Mouse (Mus musculus) kidney, postnatal 10 days (tissue): ENCODE results near the gene Capzb.

Source experiments
- DNase-seq: peaks from one replicate; pipeline ENCODE4 v3.0.0; 2021; ENCODE audit warnings: mixed read lengths

The Capzb gene

DNA sequence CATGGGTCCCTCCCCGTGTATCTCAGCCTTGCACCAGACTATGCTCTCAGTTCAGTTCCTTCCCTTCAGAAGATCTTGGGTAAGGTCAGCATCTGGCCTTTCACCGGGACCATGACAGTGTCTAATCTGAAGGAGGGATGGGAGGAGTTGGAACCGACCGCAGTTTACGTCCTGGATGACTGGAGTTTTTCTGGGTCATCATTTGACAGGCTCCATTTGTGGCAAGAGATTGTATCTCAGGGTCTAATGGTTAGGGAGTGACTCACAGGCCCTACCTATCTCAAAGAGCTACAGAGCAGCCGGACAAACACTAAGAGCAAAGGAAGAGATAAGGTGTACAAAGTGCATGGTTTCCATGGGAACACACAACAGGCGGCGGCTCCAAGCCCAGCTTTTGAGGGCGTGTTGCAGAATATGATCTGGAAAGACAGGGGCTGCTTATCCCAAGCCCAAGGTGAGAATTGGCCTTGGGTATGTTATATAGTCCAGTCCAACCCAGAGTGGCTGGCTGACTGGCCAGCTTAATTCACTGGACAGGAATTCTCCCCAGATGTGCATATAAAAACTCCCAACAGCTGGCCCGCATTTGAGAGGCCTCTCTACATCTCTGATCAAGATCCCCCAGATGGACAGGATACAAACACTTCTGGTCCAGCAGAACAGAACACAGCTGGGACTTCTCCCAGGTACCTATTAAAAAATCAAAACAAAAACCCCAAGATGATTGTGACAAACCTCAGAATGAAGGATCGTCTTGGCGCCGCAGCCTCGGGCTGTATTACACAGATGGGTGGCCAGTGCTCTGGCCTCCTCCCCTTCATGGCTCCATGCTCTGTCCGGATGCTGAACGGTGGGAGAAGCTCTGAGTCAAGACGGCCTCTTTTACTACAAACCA, 12.7 kb upstream of the Capzb start:
- DNase-seq: peak; percentile 41

DNA sequence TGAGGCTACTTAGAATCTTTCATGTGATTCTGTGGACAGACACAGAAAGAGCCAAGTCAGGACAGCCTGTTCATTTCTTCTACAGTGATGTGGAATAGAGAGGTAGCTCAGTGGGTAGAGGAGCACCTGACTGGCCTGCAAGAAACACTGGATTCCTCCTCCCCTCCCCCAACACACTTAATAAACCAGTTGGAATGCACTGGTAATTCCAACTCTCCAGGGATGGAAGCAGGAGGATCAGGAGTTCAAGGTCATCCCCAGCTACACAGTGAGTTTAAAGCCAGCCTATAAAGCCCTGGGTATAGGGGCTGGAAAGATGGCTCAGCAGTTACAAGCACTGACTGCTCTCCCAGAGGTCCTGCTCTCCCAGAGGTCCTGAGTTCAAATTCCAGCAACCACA, 10.2 kb upstream of the Capzb start:
- DNase-seq: no peak

DNA sequence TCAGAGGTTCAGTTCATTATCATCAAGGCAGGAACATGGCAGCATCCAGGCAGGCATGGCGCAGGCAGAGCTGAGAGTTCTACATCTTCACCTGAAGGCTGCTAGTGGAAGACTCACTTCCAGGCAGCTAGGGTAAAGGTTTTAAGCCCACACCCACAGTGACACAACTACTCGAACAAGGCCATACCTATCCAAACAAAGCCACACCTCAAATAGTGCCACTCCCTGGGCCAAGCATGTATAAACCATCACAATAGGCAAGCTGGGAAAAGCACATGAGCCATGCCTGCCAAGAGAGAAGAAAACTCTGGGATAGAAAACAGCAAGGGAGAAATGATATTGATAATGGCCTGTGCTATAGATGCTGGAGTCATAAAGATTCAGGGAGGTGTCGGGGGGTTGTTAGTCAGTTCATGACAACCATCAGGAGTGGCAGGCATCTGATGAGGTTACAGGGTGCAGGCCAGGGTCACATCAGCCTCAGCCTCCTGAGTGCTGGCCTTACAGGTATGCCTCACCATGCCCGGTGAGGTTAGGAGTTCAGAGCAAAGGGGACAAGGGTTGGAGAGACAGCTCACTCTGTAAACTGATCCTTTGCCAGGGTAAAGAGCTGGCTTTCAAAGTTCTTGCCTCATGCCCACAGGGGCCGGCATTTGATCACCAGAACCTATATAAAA, 6.8 kb upstream of the Capzb start:
- DNase-seq: no peak

DNA sequence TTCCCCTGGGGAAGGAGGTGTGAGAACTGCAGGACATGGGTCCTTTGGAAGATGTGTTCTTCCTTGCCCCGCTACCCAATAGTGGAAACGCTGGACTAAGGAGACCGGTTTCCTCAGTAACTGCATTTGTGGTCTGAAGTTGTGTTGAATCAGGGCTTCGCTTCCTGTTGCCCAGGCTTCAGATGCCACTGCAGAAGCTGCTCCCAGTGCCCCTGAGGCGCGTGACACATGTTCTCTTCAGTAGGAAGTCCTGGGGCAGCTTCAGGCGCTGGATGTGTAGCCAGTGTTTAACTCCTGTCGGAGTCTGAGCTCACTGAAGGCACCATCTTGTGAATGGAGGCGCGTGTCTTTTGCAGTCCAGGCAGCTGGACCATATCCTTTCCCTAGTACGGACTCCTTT, 4.8 kb upstream of the Capzb start:
- DNase-seq: no peak

DNA sequence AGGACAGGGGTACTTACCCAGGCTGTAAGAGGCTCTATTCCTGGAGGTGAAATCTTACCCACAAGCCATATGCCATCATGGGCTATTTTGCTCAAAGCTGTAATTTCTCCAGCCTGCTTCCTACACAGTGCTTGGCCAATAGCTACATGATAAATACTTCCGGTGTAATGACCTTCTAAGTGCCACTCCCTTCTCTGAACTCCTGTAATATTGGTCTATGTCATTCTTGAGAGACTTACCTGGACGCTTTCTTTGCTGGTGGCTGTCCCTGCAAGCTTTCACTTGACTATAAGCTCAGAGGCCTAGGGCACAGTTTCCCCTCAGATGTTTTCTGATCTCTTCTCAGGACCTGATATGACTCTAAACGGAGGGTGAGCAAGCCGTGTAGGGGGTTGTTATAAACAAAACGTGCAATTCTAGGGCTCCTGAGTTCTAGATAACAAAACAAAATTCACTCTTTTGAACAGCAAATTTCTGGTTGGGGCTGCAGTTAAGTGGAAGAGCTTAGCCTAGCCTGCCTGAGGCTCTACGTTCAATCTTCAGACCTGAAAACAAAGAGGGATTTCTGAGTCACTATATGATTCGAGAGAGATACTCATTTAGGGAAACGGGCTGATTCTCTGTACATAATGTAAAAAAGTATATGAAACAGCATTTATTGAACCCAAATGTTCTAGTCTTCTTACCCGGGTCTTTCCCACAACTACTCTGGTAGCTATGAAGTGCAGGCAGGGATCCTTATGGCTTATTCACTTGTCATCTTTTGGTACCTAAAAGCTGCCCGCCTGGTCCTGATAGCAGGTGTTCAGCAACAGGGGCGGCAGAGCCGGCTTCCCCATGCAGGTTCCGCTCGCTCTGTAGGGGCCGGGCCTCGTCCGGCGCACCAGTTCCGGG, 847 bp upstream of the Capzb start:
- DNase-seq: no peak

DNA sequence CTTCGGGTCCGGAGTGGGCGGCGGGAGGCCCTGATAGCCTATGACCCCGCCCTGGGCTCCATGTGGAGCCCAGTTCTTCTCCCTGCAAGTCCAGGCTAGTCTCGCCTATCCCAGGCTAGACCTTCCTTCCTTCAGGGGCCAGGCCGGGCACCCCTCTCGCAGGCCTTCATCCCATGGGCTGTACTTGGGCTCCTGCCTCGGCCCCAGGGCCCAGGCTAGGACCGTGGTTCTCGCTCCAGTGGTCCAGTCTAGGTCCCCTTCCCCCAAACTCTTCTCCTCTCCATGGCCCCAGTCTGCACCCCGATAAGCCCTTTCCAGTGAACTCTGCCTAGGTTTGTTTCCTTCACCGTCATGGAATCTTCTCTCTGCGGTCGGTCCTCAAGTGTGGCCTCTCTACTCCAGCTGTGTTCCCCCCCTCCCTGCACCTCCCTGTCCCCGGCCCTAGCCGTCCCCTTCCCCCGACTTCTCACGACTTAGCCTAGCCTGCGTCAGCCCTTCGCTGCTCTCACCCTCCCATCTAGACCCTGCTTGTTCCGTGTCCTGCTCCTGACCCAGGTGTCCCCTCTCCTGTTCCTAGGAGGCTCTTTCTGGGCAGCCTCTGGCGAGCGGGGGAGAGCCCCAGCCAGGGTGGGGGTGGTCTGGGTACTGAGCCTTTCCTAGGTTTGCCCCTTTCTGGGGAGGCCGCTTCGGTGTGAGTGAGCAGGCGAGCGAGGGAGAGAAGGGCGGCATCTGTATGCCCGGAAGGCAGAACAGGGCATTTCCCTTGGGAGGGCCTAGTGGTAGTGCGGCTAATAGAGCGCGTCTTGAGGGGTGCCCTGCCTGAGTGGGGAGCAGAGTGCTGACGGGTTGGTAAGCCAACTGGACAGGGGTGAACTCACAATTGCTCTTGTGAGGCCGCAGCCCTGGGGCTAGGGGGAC, 736 bp downstream of the Capzb start:
- peak; percentile 48 for DNase-seq

DNA sequence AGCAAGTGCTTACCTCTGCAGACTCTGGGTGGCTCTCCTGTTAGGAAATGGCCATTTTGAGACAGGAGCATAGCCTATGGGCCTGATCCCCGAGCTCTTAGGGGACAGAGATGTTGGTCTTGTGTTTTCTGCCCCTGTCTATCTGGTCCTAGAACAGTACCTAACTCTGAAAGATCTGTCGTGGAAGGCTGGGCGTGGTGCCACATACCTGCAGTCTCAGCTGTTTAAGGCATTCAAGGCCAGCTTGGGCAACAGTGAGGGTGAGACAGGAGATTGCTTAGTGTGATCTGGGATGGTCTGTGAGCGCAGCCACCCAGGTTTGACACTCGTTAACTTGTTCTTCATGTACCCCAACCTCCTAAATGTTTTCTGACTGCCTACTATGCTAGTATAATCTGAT, 2.4 kb downstream of the Capzb start:
- DNase-seq: no peak

DNA sequence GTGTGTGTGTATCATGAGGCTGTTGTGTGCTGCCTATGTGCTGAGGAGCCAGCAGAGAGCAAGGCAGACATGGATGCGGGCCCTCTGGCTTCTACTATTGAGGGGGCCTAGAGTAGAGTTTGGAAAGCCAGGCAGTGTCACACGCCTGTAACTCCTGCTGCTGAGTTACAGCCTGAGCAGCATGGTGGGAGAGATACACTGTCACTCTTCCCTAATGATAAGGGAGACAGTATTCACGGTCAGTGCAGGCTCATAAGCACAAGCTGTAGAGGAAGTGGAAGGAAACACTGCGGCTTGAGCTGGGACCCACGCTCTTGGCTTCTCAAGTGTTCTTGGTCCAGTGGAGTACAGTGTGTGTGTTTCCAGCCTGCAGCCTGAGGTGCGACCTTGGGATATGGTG, 3.8 kb downstream of the Capzb start:
- DNase-seq: no peak

DNA sequence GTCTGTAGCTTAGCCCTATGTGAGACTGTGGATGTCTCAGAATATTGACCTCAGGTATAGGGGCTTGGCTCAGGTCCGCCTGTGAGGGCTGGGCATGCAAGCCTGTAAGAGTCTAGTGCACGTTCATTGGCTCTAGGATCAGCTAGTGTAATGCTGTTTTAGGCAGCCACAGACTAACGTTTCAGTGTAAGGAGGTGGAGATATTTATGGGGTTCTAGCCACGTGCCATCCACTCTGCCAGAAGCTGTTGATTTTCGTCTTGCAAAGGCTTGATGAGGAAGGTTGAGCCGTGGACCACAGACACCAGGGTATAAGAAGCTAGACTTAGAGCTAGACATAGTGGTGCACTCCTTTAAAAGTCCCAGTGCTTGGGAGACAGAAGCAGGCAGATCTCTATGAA, 4.2 kb downstream of the Capzb start:
- no peak for DNase-seq

DNA sequence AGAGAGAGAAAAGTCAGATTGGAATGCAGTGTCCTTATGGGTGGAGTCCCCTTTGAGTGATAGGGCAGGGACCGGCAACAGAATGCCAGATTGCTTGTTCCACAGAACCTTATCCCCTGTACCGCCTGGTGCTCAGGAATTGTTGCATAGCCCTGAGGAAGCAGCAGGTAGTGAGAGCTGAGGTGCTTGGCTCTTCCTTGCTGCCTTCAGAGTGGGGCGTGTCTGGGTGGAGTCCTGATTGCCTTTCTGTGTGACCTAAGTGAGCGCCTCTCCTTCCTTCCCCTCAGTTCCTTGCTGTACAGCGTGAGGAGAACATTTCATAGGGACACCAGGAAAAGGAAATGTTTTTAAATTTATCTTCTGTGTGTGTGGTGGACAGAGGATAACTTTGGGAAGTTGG, 4.8 kb downstream of the Capzb start:
- no peak for DNase-seq

DNA sequence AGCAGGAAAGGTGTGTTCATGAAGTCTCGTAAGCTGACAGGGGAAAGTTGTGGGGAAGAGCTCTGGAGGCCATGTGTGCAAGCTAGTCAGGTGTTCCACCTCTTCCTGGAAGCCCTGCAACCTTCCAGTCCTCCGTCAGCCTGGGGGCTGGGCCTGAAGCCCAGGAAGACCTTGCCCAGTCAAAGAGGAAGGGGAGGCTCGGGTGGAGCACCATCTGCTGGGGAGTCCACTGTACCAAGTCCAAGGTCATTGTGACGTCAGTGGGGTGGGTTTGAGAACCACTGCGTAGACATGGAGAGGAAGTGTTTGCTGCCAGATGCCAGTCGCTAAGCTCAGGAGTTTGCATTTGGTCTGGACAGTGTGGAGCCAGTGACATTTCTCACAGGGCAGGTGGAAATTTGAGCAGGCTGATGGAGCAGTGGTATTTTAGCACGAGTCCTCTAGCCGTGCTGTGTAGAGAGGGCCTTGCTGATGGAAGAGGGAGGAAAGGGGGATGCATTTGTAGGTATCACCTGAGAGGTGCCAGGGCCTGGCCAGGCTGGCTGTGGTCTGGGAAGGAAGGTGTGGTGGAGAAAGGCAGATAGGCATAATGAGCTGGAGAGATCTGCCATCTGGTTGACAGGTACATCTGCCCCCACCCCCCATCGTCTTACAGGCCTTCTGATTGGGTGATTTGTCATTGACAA, 5.4 kb downstream of the Capzb start:
- DNase-seq: peak; percentile 75

DNA sequence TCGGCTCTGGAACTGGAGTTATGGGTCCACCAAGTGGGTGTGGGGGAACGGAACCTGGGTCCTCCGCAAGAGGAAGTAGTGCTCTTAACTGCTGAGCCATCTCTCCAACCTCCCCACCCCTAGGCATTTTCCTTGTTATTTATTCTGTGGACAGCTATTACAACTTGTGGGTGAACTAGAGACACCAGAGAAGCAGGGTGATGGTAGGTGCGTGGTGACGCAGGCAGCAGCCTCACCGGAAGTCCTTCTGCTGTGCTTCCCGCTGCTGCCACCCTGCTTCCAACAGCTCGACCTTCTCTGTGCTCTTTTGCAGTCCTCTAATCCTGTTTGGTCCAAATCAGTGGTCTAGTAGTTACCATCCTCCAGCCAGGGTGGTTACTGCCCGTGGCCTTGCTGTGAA, 6.4 kb downstream of the Capzb start:
- no peak for DNase-seq

DNA sequence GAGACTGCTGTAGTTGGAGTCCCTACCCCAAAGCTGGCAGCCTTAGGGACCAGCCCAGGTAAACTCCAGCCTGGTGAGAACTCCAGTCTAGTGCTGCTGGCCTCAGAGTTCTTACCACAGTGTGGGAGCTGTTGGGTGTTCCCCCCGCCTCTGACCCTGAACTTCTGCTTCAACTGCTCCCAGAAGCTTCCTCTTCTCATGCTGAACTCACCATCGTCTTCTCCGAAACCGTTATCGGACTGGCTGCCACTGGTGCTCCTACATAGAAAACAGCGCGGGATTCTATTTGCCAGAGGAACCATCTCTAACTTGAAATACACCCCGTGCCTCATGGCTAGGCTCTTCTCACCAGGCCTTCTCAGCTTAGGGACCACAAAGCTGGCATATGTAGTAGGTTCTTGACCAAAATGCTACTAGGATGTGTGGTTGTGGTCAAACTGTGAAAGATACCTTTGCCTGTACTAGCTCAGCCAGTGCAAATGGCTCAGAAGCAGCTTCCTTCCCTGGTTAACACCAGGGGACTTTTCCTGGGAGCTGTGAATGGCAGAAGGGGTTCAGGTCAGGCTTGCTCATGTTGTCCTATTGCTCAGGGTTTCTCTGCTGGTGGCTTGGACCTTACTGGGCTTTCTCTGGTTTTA, 7.1 kb downstream of the Capzb start:
- no peak for DNase-seq

DNA sequence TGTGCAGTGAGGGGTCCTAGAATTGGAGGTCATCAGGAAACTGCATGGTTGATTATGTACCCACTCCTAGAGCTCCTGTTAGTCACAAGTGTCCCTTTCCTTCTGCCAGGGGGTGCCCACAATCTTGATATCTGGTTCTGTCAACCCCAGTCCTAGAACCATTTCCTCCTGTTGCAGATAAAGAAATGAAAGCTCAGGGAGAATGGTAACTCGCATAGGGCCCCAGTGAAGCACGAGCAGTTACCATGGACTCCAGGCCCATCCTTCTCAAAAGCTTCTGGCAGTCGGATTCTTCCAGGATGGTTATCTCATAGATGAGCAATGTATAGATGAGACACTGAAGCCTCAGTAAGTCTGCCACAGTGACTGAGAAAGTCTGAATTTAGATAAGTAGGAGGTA, 8.2 kb downstream of the Capzb start:
- no peak for DNase-seq

DNA sequence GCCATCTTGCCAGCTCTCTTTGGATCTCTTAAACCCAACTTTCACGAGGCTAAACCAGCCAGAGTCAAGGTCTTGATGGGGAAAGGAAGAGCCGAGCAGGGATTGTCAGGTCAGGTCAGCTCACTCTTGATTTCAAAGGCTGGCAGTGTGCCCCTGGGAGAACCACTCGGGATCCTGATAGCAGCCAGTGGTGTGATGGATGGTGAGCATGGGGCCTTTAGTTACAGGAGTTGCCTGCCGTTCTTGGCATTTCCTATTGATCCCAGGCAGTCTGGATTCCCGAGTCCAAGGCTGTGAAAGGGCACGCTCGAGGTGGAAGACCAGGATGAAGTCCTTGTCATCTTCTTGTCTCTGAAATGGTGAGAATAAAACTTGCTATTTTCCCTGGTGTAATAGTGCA, 9.9 kb downstream of the Capzb start:
- DNase-seq: no peak

DNA sequence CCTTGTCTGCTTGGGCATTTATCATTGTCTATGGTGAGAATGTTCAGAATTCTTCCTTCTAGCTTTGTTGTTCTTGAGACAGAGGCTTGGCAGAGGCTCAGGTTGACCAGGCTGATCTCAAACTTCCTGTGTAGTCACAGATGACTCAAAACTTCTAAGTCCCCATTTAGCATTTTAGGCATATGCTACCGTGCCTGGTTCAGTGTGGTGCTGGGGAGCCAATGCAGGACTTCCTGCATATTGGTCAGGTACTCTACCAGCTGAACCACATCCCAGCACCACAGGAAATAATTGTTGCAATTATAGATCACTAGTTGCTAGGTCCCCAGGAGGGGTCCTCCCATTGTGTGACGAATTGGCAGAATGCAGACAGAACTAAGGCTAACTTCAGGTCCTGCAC, 10.7 kb downstream of the Capzb start:
- DNase-seq: peak; percentile 56

DNA sequence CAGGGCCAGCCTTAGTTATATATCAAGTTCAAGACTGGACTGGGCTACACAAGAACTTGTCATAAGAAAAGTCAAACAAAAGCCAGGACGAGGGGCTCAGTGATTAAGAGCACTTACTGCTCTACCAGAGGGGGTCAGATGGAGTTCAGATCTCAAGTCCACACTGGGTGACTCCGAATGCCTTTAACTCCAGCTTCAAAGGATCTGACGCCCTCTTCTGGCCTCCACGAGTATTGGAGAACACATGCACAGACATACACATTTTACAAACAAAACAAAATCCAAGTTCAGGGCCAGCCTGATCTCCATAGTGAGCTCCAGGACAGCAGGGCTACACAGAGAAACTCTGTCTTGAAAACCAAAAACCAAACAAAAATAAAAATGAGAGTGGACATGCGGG, 13.1 kb downstream of the Capzb start:
- DNase-seq: peak; percentile 59

DNA sequence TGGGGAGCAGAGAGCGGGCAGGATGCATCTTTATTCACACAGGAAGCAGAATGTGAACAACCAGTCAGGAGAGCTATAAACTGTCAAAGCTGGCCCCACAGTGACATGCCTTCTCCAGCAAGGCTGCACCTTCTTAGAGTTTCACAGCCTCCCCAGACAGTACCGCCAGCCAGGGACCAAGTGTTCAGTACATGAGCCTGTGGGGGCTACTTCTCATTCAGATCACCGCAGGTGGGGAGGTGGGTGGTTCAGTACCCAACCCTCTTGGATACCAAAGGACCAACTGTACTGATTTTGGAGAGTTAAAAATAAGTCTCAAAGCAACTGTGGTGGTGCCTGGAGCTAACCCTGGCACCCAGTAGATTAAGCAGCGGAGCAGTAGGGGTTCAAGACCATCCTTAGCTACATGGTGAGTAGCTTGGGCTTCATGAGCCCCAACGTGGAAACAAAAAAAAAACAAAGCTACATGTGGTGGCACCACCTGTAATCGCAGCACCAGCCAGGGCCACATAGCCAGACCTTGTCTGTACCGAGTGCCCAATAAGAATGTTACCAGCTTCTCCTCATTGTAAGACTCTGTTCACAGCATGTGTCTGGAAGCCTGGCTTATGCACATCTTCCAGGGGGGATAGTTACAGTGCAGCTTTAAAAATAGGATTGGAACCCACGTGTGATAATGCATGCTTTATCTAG, 13.8 kb downstream of the Capzb start:
- no peak for DNase-seq

DNA sequence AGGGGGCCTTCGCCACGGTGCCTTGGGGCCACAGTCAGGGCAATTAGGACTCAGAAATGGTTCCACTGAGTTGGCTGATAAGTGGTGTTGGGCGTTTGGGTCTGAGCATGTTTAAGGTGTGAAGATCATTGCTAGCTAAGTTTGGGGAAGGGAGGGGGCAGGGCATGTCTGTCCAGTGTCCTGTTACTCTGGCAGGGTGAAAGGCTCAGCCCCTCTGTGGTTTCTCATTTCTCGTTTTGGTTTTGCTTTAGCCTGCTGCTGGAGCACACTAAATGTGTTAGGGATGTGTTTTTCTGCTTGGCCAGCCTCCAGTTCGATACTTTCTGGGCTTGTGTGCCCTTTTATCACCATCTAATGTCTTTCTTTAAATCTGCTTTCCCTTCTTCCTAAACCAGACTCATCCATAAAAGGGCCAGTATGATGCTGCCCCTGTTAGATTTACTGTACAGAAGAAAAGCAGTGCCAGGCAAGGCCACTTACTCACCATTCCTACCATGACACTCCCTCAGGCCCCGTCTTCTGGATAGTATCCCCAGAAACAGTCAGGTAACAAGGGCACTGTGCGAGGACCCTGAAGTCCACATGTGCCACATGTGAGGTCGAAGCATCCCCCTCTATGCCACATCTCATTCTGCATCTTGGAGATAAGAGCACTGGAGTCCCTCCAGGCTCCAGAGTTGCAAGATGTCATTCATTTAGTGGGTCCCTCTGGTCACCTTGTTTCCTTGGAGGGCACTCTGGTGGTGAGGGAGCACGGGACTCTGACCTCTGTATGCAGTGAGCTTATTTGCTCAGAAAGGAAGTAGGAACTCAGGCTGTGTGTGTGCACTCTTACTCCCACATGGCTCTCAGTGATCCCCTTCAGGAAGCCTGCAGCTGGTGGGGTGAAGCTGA, 15.8 kb downstream of the Capzb start:
- DNase-seq: no peak
